Mouse (Mus musculus) gastrocnemius, postnatal 4 days (tissue): ENCODE results near the gene Foxc2. TPM values are rescaled to one million over a fixed set of nuclear protein-coding genes. Genes with fewer than 3 reads are reported as not detected.
"Not testable (repeated sequence)": the region's sequence is repeated elsewhere in the genome, so short reads cannot be mapped to it uniquely, and the experiment has no call there.

ENCODE experiments used
- DNase-seq, 2 experiments: peaks; one replicate each; pipeline ENCODE4 v3.0.0; 2021 to 2022; ENCODE audit warnings: low spot score in 2 of 2, mixed read lengths in 2 of 2
- microRNA-seq: library from miRNA; unstranded; fragments of <30 nt; microRNA quantifications from one replicate; pipeline ENCODE4 v1.2.0, GENCODE M21; 2021
- total RNA-seq, 2 experiments: library from RNA; stranded (reverse); gene quantifications; 2 replicates each; pipeline ENCODE4 v1.2.3; 2021

The Foxc2 gene
- total RNA-seq, 2 experiments from 2014 or later, result 1.3 TPM

- no peak for DNase-seq
These were observed 20.9 kb downstream of the Foxc2 start for GRCm38 (mm10) chr8:121136856-121137255.

- DNase-seq, result not testable (repeated sequence)
These were observed 29.6 kb downstream of the Foxc2 start for GRCm38 (mm10) chr8:121145457-121146134.

- no peak for DNase-seq
These were observed 32.7 kb downstream of the Foxc2 start for GRCm38 (mm10) chr8:121148573-121149083.

GRCm38 (mm10) chr8:121152394-121152793 is 36.4 kb downstream of the Foxc2 start:
- DNase-seq, result no peak

- DNase-seq, result no peak
These were observed 41.1 kb downstream of the Foxc2 start for GRCm38 (mm10) chr8:121156990-121157491.

- DNase-seq, result no peak
These were observed 42.8 kb downstream of the Foxc2 start for GRCm38 (mm10) chr8:121158812-121159211.

- no peak for DNase-seq
These were observed 45.5 kb downstream of the Foxc2 start for GRCm38 (mm10) chr8:121161437-121161836.

GRCm38 (mm10) chr8:121162413-121162812 is 46.4 kb downstream of the Foxc2 start:
- DNase-seq, result no peak

GRCm38 (mm10) chr8:121162906-121163695 is 47.1 kb downstream of the Foxc2 start:
- DNase-seq, result no peak

GRCm38 (mm10) chr8:121164017-121164469 is 48.1 kb downstream of the Foxc2 start:
- DNase-seq, result no peak

- DNase-seq, result no peak
These were observed 52.1 kb downstream of the Foxc2 start for GRCm38 (mm10) chr8:121168033-121168432.

Small RNAs within 50 kb of the gene (microRNA-seq; reads per million reads assigned to microRNA genes)
- gene Gm27530, result not detected

Other genes starting within 250 kb of the Foxc2 start
- gene Foxf1, start 31.8 kb upstream of the Foxc2 start, total RNA-seq, result under 1 TPM; 0.25 to 0.39 TPM
- gene Mthfsd, start 7.8 kb upstream of the Foxc2 start, total RNA-seq, result 10 to 100 TPM; 18.2 to 19.6 TPM
- under 1 TPM; 0.13 to 0.39 TPM for gene Foxl1, start 11.8 kb downstream of the Foxc2 start, total RNA-seq